Mouse (Mus musculus): ENCODE results near the gene Clmp. TPM values are rescaled to one million over a fixed set of nuclear protein-coding genes. Genes with fewer than 3 reads are reported as not detected.
"Not testable (repeated sequence)": the region's sequence is repeated elsewhere in the genome, so short reads cannot be mapped to it uniquely, and the experiment has no call there.

Clmp gene
- polyA plus RNA-seq, 1 experiment from 2014 or later, result 26.7 TPM

DNA sequence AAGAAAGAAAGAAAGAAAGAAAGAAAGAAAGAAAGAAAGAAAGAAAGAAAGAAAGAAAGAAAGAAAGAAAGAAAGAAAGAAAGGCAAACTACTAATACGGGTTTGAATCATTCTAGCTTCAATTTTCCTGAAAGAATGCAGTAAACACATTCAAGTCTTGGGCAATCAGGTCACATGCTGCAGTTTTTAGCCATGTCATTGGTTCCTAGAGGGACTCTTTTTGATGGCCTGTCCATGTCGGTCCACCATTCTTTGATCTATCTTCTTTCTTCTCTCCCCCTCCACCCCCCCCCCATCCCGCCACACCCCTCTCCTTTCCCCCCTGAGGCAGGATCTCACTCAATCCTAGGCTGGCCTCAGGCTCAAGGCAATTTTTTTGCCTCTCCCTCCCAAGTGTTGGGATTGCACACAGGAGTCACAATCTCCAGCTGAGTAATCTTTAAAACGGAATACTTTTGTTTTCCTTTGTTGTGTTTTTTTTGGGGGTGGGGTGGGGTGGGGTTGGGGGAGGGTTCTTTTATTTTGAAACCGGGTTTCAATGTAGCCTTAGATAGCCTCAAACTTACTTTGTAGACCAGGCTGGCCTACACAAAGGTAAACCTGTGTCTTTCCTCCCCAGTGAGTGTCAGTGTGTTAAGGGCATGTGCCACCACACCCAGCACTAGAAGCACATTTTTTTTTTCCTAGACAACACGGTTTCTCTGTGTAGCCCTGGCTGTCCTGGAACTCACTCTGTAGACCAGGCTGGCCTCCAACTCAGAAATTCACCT is 106.3 kb downstream of the Clmp start:
- no peak for ATAC-seq
- no peak overlapping the region for H3K4me2 ChIP-seq (replicated peaks)

DNA sequence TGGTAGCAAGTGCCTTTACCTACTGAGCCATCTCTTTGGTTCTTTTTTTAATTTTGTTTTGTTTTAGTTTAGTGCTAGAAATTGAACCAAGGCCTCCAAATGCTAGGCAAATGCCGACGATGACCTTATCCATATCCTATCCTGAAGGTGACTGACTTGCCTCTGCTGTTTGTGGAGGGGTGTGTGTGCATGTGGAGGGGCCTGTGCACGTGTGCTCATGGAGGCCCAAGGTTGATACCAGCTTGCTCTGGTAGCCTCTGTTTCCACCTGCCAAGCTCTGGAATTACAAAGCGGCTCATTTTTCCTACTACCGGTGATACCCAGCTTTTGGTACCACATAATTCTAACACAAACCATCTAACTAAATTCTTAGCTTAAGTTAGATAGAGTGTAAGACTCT is 107.8 kb downstream of the Clmp start:
- H3K4me3 ChIP-seq (replicated peaks), result no peak overlapping the region
- no peak for ATAC-seq
- no peak overlapping the region for H3K9ac ChIP-seq
- H3K4me2 ChIP-seq (replicated peaks), result no peak overlapping the region
- H3K36me3 ChIP-seq, result no peaks in the 10 kb centered on the region
- no peaks in the 10 kb centered on the region for H3K27me3 ChIP-seq (replicated peaks)
- H3K9me3 ChIP-seq, result no peaks in the 10 kb centered on the region
- 92% methylated on average over 5 of the region's 5 CpGs for WGBS
- no peaks in the 10 kb centered on the region for H3K4me1 ChIP-seq (replicated peaks)
- no peak overlapping the region for H3K27ac ChIP-seq

More for the DNA sequence above, 106.3 kb downstream of the Clmp start:
- H3K36me3 ChIP-seq, result no peaks in the 10 kb centered on the region
- H3K9ac ChIP-seq, result no peak overlapping the region
- WGBS, result 76% methylated on average over 6 of the region's 6 CpGs
- no peaks in the 10 kb centered on the region for H3K9me3 ChIP-seq
- no peaks in the 10 kb centered on the region for H3K27me3 ChIP-seq (replicated peaks)
- no peak overlapping the region for H3K4me3 ChIP-seq (replicated peaks)
- H3K27ac ChIP-seq, result no peak overlapping the region
- H3K4me1 ChIP-seq (replicated peaks), result no peaks in the 10 kb centered on the region

DNA sequence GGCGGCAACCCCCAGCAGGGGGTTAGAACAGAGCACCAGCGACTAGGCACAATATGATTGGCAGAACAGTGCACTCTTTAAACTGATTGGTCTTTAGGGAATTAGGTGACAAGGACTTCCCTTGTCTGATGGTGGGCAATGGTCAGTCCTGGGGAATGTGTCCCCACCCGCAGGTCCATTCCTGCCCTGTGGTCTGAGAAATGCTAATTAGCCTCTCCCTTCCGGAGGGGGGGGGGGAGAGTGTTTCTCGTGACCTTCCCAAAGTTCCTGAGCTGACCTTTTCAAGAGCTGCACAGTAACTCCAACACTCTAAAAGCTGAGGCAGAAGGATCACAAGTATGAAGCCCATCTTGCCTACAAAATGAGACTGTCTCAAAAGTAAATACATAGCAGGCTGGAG is 108.5 kb downstream of the Clmp start:
- no peak for ATAC-seq
- WGBS, result 49% methylated on average over 5 of the region's 5 CpGs
- Histone ChIP-seq H3K4me3 (replicated peaks) (no peak overlapping the region), H3K36me3 (no peaks in the 10 kb centered on the region), H3K9ac (no peak overlapping the region), H3K9me3 (no peaks in the 10 kb centered on the region), H3K4me2 (replicated peaks) (no peak overlapping the region), H3K27me3 (replicated peaks) (no peaks in the 10 kb centered on the region), H3K27ac (no peak overlapping the region), H3K4me1 (replicated peaks) (peaks cover 4% of the 10 kb centered on the region)

DNA sequence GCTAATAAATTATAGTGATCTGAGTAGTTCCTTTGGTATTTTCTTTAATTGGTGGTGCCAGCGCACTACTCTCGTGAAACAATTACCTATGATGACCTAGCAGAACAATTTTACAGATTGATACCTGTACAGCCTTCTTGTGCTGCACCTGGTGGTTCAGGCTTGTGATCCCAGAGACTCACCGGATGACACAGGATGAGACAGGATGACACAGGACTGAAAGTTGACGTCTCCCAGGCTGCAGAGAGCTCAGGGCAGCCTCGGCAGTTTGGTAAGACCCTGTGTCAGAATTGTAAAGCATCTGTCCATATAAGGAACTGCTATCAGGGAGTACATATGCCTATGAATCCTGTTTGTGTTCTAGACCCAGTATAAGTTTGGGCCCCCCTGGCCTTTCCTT is 109.2 kb downstream of the Clmp start:
- Histone ChIP-seq H3K27ac (no peak overlapping the region), H3K4me3 (replicated peaks) (no peak overlapping the region), H3K9ac (no peak overlapping the region), H3K36me3 (no peaks in the 10 kb centered on the region), H3K27me3 (replicated peaks) (no peaks in the 10 kb centered on the region), H3K4me1 (replicated peaks) (peaks cover 4% of the 10 kb centered on the region), H3K9me3 (no peaks in the 10 kb centered on the region), H3K4me2 (replicated peaks) (no peak overlapping the region)
- ATAC-seq, result no peak
- WGBS, result 58% methylated on average over 5 of the region's 5 CpGs

DNA sequence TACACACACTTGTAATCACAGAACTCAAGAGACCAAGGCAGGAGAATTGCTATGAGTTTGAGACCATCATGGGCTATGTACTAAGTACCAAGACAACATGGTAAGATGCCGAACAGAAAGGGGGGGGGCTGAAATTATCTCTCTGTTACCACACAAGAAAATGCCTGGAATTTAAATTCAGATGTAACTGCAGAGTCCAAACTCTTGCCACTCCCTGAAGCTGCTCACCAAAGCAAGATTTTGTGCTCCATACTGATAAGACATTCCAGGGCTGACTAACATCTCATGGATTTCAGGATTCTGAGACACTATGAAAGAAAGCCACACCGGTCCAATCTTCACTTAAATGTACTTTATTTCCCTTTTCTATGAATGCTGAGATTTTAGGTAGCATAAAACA is 109.8 kb downstream of the Clmp start:
- peaks cover 4% of the 10 kb centered on the region for H3K4me1 ChIP-seq (replicated peaks)
- no peak overlapping the region for H3K4me3 ChIP-seq (replicated peaks)
- no peak overlapping the region for H3K9ac ChIP-seq
- 81% methylated on average over 2 of the region's 2 CpGs for WGBS
- H3K27ac ChIP-seq, result no peak overlapping the region
- H3K27me3 ChIP-seq (replicated peaks), result no peaks in the 10 kb centered on the region
- no peaks in the 10 kb centered on the region for H3K9me3 ChIP-seq
- no peak for ATAC-seq
- no peak overlapping the region for H3K4me2 ChIP-seq (replicated peaks)
- H3K36me3 ChIP-seq, result no peaks in the 10 kb centered on the region

DNA sequence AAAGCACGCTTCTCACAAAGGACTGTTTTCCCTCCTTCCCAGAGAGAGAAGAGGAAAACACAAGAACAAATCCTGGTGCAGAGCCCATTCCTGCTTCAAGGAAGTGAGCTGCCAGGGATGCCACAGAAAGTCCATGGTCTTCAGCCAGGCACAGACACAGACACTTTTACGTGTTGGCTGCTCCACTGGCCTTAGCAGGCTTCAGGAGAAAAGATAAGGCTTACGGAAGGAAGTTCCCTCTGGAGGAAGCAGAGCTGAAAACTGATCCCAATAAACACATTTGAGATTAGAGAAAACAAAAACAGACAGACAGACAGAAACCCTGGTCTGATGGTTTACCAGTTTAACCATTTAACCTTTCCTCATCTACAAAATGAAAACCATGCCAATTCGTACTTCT is 110.3 kb downstream of the Clmp start:
- ATAC-seq, result no peak
- Histone ChIP-seq H3K9me3 (no peaks in the 10 kb centered on the region), H3K4me3 (replicated peaks) (no peak overlapping the region), H3K4me1 (replicated peaks) (peaks cover 4% of the 10 kb centered on the region), H3K27ac (no peak overlapping the region), H3K27me3 (replicated peaks) (no peaks in the 10 kb centered on the region), H3K36me3 (no peaks in the 10 kb centered on the region), H3K4me2 (replicated peaks) (no peak overlapping the region), H3K9ac (no peak overlapping the region)
- WGBS, result 63% methylated on average over 4 of the region's 4 CpGs

DNA sequence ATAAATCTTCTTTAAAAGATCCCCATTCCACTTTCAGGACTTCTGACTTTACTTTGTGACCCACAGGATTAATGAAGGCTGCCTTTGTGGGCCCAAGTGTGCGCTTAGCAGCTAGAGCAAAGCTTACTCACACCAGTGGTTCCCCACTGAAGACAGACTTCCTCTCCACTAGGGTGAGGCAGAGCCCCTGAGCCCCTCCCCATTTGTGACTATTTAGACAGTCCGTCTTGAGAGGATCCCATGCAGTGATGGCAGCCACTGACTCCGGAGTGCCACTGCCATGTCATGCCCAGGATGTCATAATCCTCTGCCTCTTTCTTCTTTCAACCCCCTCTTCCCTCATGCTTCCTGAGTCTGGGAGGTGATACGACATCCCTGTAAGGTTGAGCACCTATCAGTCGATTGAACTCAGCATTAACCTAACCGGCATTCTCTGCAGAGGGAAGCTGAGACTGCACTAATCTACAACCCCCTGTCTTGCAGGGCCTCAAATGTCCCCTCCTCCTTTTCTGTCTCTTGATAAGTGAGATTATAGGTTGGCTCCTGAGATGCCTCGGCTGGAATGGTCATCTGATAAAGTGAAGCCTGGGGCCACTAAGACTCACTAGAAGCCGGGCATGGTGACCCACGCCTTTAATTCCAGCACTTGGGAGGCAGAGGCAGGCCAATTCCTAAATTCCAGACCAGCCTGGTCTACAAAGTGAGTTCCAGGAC is 112.6 kb downstream of the Clmp start:
- H3K27ac ChIP-seq, result peak overlapping the region; percentile 96

DNA sequence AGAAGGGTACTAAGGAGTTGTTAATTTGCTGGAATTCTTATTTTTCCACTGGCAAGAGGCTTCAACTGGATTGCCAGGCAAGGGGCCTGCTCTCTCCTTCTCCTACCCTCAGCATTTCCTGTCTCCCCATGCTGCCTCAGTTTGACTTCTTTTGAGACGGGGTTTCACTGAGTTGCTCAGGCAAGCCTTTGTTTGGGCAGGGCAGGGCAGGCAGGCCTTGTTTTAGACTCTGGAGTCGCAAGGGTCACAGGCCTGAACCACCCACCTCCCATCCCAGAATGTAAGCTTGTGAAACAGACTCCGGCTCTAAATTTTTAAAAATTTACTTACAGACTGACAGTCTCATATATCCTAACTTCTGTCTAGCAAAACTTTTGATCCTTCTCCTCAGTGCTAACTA is 113.3 kb downstream of the Clmp start:
- Histone ChIP-seq H3K36me3 (no peaks in the 10 kb centered on the region), H3K4me3 (replicated peaks) (no peak overlapping the region), H3K27me3 (replicated peaks) (no peaks in the 10 kb centered on the region), H3K9ac (0 out of 2 replicates have a peak overlapping the region, but pooled peaks have one; percentile 13), H3K9me3 (no peaks in the 10 kb centered on the region), H3K4me2 (replicated peaks) (0 out of 2 replicates have a peak overlapping the region, but pooled peaks have one; percentile 64), H3K27ac (peak overlapping the region; percentile 96), H3K4me1 (replicated peaks) (peaks cover 4% of the 10 kb centered on the region)
- 21% methylated on average over 3 of the region's 3 CpGs for WGBS
- ATAC-seq, result no peak

More for the DNA sequence above, 112.6 kb downstream of the Clmp start:
- Histone ChIP-seq H3K36me3 (no peaks in the 10 kb centered on the region), H3K4me1 (replicated peaks) (peaks cover 4% of the 10 kb centered on the region), H3K4me3 (replicated peaks) (no peak overlapping the region), H3K4me2 (replicated peaks) (no peak overlapping the region), H3K9me3 (no peaks in the 10 kb centered on the region), H3K9ac (0 out of 2 replicates have a peak overlapping the region, but pooled peaks have one; percentile 13), H3K27me3 (replicated peaks) (no peaks in the 10 kb centered on the region)
- WGBS, result 63% methylated on average over 9 of the region's 9 CpGs
- ATAC-seq, result no peak

DNA sequence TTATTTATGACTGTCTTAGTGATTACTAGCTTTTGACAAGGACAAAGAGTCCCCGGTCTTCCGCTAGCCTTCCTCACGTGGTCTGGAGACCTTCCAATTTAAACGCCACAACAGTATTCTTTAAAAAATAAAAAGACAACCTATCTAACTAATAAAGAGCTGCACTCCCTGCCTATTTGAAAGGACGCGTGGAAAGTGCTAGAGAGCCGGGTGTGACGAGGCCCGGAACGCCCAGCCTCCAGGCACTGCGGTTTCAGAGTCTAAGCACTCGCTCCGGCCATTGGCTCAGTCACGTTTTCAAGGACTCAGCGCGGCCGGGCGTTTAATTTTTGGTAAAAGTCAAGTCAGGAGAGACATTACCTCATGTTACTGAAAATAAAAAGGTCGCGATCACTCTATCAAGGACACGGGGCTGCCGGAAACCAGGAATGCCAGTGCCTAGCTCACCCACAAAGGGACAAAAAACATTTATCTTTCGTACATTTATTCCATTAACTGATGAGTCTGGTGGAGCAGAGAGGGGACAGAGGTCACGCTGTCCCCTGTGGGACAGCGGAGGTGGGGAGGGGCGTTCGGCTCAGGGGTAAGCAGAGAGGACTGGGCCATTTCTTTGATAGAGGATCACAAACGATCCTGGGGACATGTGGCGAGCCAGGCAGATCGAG is 114.2 kb downstream of the Clmp start:
- Histone ChIP-seq H3K4me2 (replicated peaks) (peak overlapping the region; percentile 64), H3K9me3 (no peaks in the 10 kb centered on the region), H3K27ac (peak overlapping the region; percentile 96), H3K27me3 (replicated peaks) (no peaks in the 10 kb centered on the region), H3K9ac (peak overlapping the region; percentile 71), H3K36me3 (no peaks in the 10 kb centered on the region), H3K4me3 (replicated peaks) (peak overlapping the region; percentile 94), H3K4me1 (replicated peaks) (peaks cover 4% of the 10 kb centered on the region)
- peak; percentile 43 for ATAC-seq
- under 1% methylated on average over 30 of the region's 30 CpGs for WGBS

DNA sequence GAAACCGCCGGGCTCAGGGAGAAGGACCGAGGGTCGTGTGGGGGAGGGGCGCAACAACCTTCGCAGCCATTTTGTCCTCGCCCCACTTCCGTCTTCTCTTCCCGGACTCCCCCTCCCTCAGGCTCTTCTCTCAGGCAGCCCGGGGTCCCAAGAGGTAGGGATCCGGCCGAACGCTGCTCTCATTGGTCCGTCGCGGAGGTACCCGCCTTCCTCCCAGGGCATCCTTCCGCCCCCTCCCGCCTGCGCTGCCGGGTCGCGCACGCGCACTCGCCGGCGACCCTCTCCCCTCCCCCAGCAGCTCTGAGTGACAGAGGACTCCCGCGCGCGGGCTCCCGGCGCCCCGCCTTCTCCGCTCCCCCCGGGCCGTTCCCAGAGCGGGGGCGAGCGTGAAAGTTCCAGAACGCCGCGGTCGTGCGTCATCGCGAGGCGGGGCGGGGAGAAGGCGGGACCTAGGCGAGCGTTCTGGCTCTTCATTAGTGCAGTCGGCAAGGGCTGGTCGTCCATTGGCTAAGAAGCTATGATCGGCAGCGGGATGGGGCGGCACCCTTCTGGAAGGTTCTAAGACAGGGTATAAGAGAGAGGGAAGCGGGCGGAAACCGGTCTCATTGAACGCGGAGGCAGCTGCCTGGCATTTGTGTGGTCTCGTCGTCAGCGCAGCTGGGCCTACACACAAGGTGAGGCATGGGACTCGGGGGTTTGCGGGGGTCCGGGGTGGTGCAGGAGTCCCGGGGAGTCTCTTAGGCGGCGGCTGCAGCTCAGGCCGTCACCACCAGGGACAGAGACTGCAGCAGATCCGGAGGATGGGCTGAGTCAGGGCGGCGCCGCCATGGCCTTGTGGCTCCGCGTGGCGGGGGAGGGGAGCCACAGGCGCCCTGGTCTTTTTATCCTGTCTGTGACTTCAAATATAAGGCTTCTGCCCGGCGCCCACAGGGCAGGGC is 115.2 kb downstream of the Clmp start, which contains the start of gene Hspa8:
Gene Hspa8, plus strand, starts transcription at position 310 of the 938 bp plus-strand sequence.
- Histone ChIP-seq H3K9ac (peak within 1 kb of the TSS; percentile 99), H3K4me2 (replicated peaks) (peak within 1 kb of the TSS; percentile 64), H3K27ac (peak within 1 kb of the TSS; percentile 96), H3K4me3 (replicated peaks) (peak within 1 kb of the TSS; percentile 94), H3K36me3 (peaks cover 8% of the 10 kb centered on the region), H3K27me3 (replicated peaks) (no peaks in the 10 kb centered on the region), H3K9me3 (no peaks in the 10 kb centered on the region), H3K4me1 (replicated peaks) (peaks cover 10% of the 10 kb centered on the region)
- under 1% methylated on average over 76 of the region's 83 CpGs for WGBS
- peak; percentile 96 for ATAC-seq

DNA sequence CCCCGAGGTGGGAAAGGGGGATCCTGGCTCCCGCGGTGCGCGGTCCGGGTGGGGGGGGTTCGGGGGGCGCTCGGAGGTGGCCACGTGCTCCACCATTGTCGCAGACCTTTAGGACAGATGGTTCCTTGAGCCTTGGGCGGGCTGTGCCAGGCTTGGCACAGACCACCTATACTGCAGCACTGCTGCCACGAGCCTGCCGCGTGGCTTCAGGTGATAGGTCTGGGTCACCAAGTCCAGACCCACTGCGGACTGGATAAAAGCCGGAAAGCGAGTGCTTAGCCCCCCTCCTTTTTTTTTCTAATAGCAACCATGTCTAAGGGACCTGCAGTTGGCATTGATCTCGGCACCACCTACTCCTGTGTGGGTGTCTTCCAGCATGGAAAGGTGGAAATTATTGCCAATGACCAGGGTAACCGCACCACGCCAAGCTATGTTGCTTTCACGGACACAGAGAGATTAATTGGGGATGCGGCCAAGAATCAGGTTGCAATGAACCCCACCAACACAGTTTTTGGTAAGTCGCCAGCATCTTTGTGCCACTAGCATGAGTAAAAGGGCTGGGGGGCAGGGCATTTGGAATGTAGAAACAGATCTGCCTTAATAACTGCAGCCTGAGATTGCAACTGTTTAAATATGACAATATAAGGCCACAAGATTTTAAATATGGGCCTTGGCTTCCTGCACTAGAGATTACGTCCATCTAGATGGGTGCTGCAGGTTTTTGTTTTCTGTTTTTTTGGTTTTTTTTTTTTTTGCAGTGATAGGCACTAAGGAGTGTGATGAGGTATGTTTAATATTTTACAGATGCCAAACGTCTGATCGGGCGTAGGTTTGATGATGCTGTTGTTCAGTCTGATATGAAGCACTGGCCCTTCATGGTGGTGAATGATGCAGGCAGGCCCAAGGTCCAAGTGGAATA is 116.1 kb downstream of the Clmp start:
- H3K4me2 ChIP-seq (replicated peaks), result peak overlapping the region; percentile 51
- ATAC-seq, result not testable (repeated sequence)

More for the DNA sequence above, 116.1 kb downstream of the Clmp start:
- Histone ChIP-seq H3K9ac (peak overlapping the region; percentile 99), H3K4me3 (replicated peaks) (peak overlapping the region; percentile 94), H3K4me1 (replicated peaks) (peaks cover 15% of the 10 kb centered on the region), H3K27ac (peak overlapping the region; percentile 91)
- H3K36me3 ChIP-seq; H3K9me3 ChIP-seq; H3K27me3 ChIP-seq (replicated peaks): not testable (repeated sequence)
- WGBS, result under 1% methylated on average over 28 of the region's 28 CpGs

Measured in intestine, embryonic 15.5 days (tissue).